Mouse (Mus musculus) kidney, postnatal 36 days (tissue): ENCODE results near the gene St3gal6.

Experiments
- DNase-seq, 2 experiments: peaks; one replicate each; pipeline ENCODE4 v3.0.0; 2021 to 2022; ENCODE audit warnings: mixed read lengths in 2 of 2

The St3gal6 gene

GRCm38 (mm10) chr16:58523972-58524850 is at the start of gene St3gal6:
Gene St3gal6, minus strand, starts transcription at chr16:58524243.
- peak in 1 of 2 experiments; percentile 34 for DNase-seq

- DNase-seq = no peak
Observed at GRCm38 (mm10) chr16:58570694-58571264, 46.7 kb upstream of the St3gal6 start.

- no peak for DNase-seq
Observed at GRCm38 (mm10) chr16:58561196-58561595, 37.2 kb upstream of the St3gal6 start.

- DNase-seq = no peak
Observed at GRCm38 (mm10) chr16:58556067-58556830, 32.2 kb upstream of the St3gal6 start.

GRCm38 (mm10) chr16:58554673-58555072 is 30.6 kb upstream of the St3gal6 start:
- DNase-seq = no peak

GRCm38 (mm10) chr16:58548042-58548441 is 24.0 kb upstream of the St3gal6 start:
- DNase-seq = no peak

- DNase-seq = no peak
Observed at GRCm38 (mm10) chr16:58546128-58546527, 22.1 kb upstream of the St3gal6 start.

GRCm38 (mm10) chr16:58539490-58539889 is 15.4 kb upstream of the St3gal6 start:
- DNase-seq = no peak

GRCm38 (mm10) chr16:58539011-58539410 is 15.0 kb upstream of the St3gal6 start:
- DNase-seq = no peak

- no peak for DNase-seq
Observed at GRCm38 (mm10) chr16:58536076-58536475, 12.0 kb upstream of the St3gal6 start.

GRCm38 (mm10) chr16:58535236-58535635 is 11.2 kb upstream of the St3gal6 start:
- no peak for DNase-seq

GRCm38 (mm10) chr16:58534245-58535142 is 10.5 kb upstream of the St3gal6 start:
- DNase-seq = no peak

GRCm38 (mm10) chr16:58533742-58534141 is 9.7 kb upstream of the St3gal6 start:
- no peak for DNase-seq

GRCm38 (mm10) chr16:58533254-58533653 is 9.2 kb upstream of the St3gal6 start:
- no peak for DNase-seq

GRCm38 (mm10) chr16:58532511-58532910 is 8.5 kb upstream of the St3gal6 start:
- DNase-seq = no peak

GRCm38 (mm10) chr16:58527817-58528216 is 3.8 kb upstream of the St3gal6 start:
- DNase-seq = no peak

GRCm38 (mm10) chr16:58526729-58527128 is 2.7 kb upstream of the St3gal6 start:
- no peak for DNase-seq

- no peak for DNase-seq
Observed at GRCm38 (mm10) chr16:58525832-58526231, 1.8 kb upstream of the St3gal6 start.

GRCm38 (mm10) chr16:58523044-58523859 is 791 bp downstream of the St3gal6 start:
- peak; percentile 84 to 85 for DNase-seq

- DNase-seq = no peak
Observed at GRCm38 (mm10) chr16:58522677-58523043, 1.4 kb downstream of the St3gal6 start.

- no peak for DNase-seq
Observed at GRCm38 (mm10) chr16:58521900-58522299, 2.1 kb downstream of the St3gal6 start.

- no peak for DNase-seq
Observed at GRCm38 (mm10) chr16:58521182-58521581, 2.9 kb downstream of the St3gal6 start.
